Mouse (Mus musculus): ENCODE results near the gene Flvcr2. TPM values are rescaled to one million over a fixed set of nuclear protein-coding genes. Genes with fewer than 3 reads are reported as not detected.
A peak's percentile ranks its signal among the peaks of the same experiment; 100 is the strongest.

Gene Flvcr2
- polyA plus RNA-seq, 1 experiment from 2014 or later, result 2.6 TPM

GRCm38 (mm10) chr12:85705002-85705830, 41.1 kb upstream of the Flvcr2 start:
- H3K27me3 ChIP-seq (replicated peaks; ENCODE audit: control insufficient read depth, insufficient read depth, low read length), result peaks cover 3% of the 10 kb centered on the region; the same call in 1 of the 2 replicates
- H3K4me2 ChIP-seq (ENCODE audit: low read length), result peak overlapping the region; percentile 47
- peaks cover 4% of the 10 kb centered on the region; the same call in 1 of the 2 replicates for H3K4me1 ChIP-seq (ENCODE audit: control insufficient read depth, insufficient read depth, low read length)
- H3K27ac ChIP-seq (ENCODE audit: low read depth, low read length), result 0 out of 2 replicates have a peak overlapping the region, but pooled peaks have one; percentile 5
- peak overlapping the region; percentile 49 for H3K9ac ChIP-seq (ENCODE audit: low read length)
- no peaks in the 10 kb centered on the region for H3K9me3 ChIP-seq (replicated peaks; ENCODE audit: control insufficient read depth, low read length)
- DNase-seq (ENCODE audit: low spot score) (peak; percentile 40), ATAC-seq (0 out of 2 replicates have a peak, but pooled peaks have one; percentile 26)
- H3K4me3 ChIP-seq (ENCODE audit: low read depth, low read length), result peak overlapping the region; percentile 21
- no peaks in the 10 kb centered on the region for H3K36me3 ChIP-seq (ENCODE audit: control insufficient read depth, insufficient read depth, low read length)
- 13% methylated on average over 20 of the region's 20 CpGs for WGBS

GRCm38 (mm10) chr12:85705831-85706530, 40.4 kb upstream of the Flvcr2 start:
- H3K9ac ChIP-seq (ENCODE audit: low read length), result peak overlapping the region; percentile 49
- DNase-seq (ENCODE audit: low spot score) (no peak), ATAC-seq (no peak)
- WGBS, result 24% methylated on average over 17 of the region's 17 CpGs
- H3K4me2 ChIP-seq (ENCODE audit: low read length), result peak overlapping the region; percentile 47
- H3K4me1 ChIP-seq (ENCODE audit: control insufficient read depth, insufficient read depth, low read length), result peaks cover 4% of the 10 kb centered on the region; the same call in 1 of the 2 replicates
- no peaks in the 10 kb centered on the region for H3K36me3 ChIP-seq (ENCODE audit: control insufficient read depth, insufficient read depth, low read length)
- peak overlapping the region; percentile 21 for H3K4me3 ChIP-seq (ENCODE audit: low read depth, low read length)
- no peaks in the 10 kb centered on the region for H3K9me3 ChIP-seq (replicated peaks; ENCODE audit: control insufficient read depth, low read length)
- H3K27me3 ChIP-seq (replicated peaks; ENCODE audit: control insufficient read depth, insufficient read depth, low read length), result peaks cover 3% of the 10 kb centered on the region; the same call in 1 of the 2 replicates
- H3K27ac ChIP-seq (ENCODE audit: low read depth, low read length), result 0 out of 2 replicates have a peak overlapping the region, but pooled peaks have one; percentile 5

- H3K9ac ChIP-seq (ENCODE audit: low read length), result no peak overlapping the region
- H3K4me1 ChIP-seq (ENCODE audit: control insufficient read depth, insufficient read depth, low read length), result peaks cover 4% of the 10 kb centered on the region; the same call in 1 of the 2 replicates
- ATAC-seq (no peak), DNase-seq (ENCODE audit: low spot score) (no peak)
- H3K27me3 ChIP-seq (replicated peaks; ENCODE audit: control insufficient read depth, insufficient read depth, low read length), result peaks cover 3% of the 10 kb centered on the region; the same call in 1 of the 2 replicates
- no peak overlapping the region for H3K27ac ChIP-seq (ENCODE audit: low read depth, low read length)
- no peak overlapping the region for H3K4me2 ChIP-seq (ENCODE audit: low read length)
- no peaks in the 10 kb centered on the region for H3K36me3 ChIP-seq (ENCODE audit: control insufficient read depth, insufficient read depth, low read length)
- no peaks in the 10 kb centered on the region for H3K9me3 ChIP-seq (replicated peaks; ENCODE audit: control insufficient read depth, low read length)
- WGBS, result 81% methylated on average over 4 of the region's 4 CpGs
- H3K4me3 ChIP-seq (ENCODE audit: low read depth, low read length), result no peak overlapping the region
Observed at GRCm38 (mm10) chr12:85706906-85707305, 39.4 kb upstream of the Flvcr2 start.

- Histone ChIP-seq H3K27ac (ENCODE audit: low read depth, low read length) (no peak overlapping the region), H3K27me3 (replicated peaks; ENCODE audit: control insufficient read depth, insufficient read depth, low read length) (peaks cover 3% of the 10 kb centered on the region; the same call in 1 of the 2 replicates), H3K4me1 (ENCODE audit: control insufficient read depth, insufficient read depth, low read length) (peaks cover 4% of the 10 kb centered on the region; the same call in 1 of the 2 replicates), H3K36me3 (ENCODE audit: control insufficient read depth, insufficient read depth, low read length) (no peaks in the 10 kb centered on the region), H3K4me2 (ENCODE audit: low read length) (no peak overlapping the region), H3K9me3 (replicated peaks; ENCODE audit: control insufficient read depth, low read length) (no peaks in the 10 kb centered on the region), H3K9ac (ENCODE audit: low read length) (no peak overlapping the region), H3K4me3 (ENCODE audit: low read depth, low read length) (no peak overlapping the region)
- no peak for DNase-seq (ENCODE audit: low spot score)
- no peak for ATAC-seq
- WGBS, result 93% methylated on average over 11 of the region's 11 CpGs
Observed at GRCm38 (mm10) chr12:85707391-85707790, 38.9 kb upstream of the Flvcr2 start.

- WGBS, result 90% methylated on average over 12 of the region's 12 CpGs
- H3K9ac ChIP-seq (ENCODE audit: low read length), result no peak overlapping the region
- no peaks in the 10 kb centered on the region for H3K9me3 ChIP-seq (replicated peaks; ENCODE audit: control insufficient read depth, low read length)
- no peak for DNase-seq (ENCODE audit: low spot score)
- ATAC-seq, result no peak
- H3K4me2 ChIP-seq (ENCODE audit: low read length), result no peak overlapping the region
- no peak overlapping the region for H3K4me3 ChIP-seq (ENCODE audit: low read depth, low read length)
- peaks cover 4% of the 10 kb centered on the region; the same call in 1 of the 2 replicates for H3K4me1 ChIP-seq (ENCODE audit: control insufficient read depth, insufficient read depth, low read length)
- no peaks in the 10 kb centered on the region for H3K36me3 ChIP-seq (ENCODE audit: control insufficient read depth, insufficient read depth, low read length)
- H3K27me3 ChIP-seq (replicated peaks; ENCODE audit: control insufficient read depth, insufficient read depth, low read length), result peaks cover 3% of the 10 kb centered on the region; the same call in 1 of the 2 replicates
- H3K27ac ChIP-seq (ENCODE audit: low read depth, low read length), result no peak overlapping the region
Observed at GRCm38 (mm10) chr12:85708556-85708955, 37.8 kb upstream of the Flvcr2 start.

- Histone ChIP-seq H3K4me3 (ENCODE audit: low read depth, low read length) (no peak overlapping the region), H3K36me3 (ENCODE audit: control insufficient read depth, insufficient read depth, low read length) (no peaks in the 10 kb centered on the region), H3K4me1 (ENCODE audit: control insufficient read depth, insufficient read depth, low read length) (peaks cover 3% of the 10 kb centered on the region; the same call in 1 of the 2 replicates), H3K4me2 (ENCODE audit: low read length) (no peak overlapping the region), H3K27me3 (replicated peaks; ENCODE audit: control insufficient read depth, insufficient read depth, low read length) (no peaks in the 10 kb centered on the region; the same call in 1 of the 2 replicates), H3K9ac (ENCODE audit: low read length) (no peak overlapping the region), H3K9me3 (replicated peaks; ENCODE audit: control insufficient read depth, low read length) (no peaks in the 10 kb centered on the region), H3K27ac (ENCODE audit: low read depth, low read length) (no peak overlapping the region)
- DNase-seq (ENCODE audit: low spot score), result no peak
- WGBS, result 78% methylated on average over 7 of the region's 7 CpGs
- no peak for ATAC-seq
Observed at GRCm38 (mm10) chr12:85710695-85711094, 35.6 kb upstream of the Flvcr2 start.

GRCm38 (mm10) chr12:85712587-85712986, 33.8 kb upstream of the Flvcr2 start:
- H3K4me2 ChIP-seq (ENCODE audit: low read length), result no peak overlapping the region
- no peaks in the 10 kb centered on the region for H3K9me3 ChIP-seq (replicated peaks; ENCODE audit: control insufficient read depth, low read length)
- no peaks in the 10 kb centered on the region for H3K36me3 ChIP-seq (ENCODE audit: control insufficient read depth, insufficient read depth, low read length)
- H3K27ac ChIP-seq (ENCODE audit: low read depth, low read length), result no peak overlapping the region
- ATAC-seq (no peak), DNase-seq (ENCODE audit: low spot score) (no peak)
- no peaks in the 10 kb centered on the region for H3K27me3 ChIP-seq (replicated peaks; ENCODE audit: control insufficient read depth, insufficient read depth, low read length)
- no peak overlapping the region for H3K4me3 ChIP-seq (ENCODE audit: low read depth, low read length)
- no peak overlapping the region for H3K9ac ChIP-seq (ENCODE audit: low read length)
- WGBS, result 92% methylated on average over 2 of the region's 2 CpGs
- H3K4me1 ChIP-seq (ENCODE audit: control insufficient read depth, insufficient read depth, low read length), result no peaks in the 10 kb centered on the region

- Histone ChIP-seq H3K27ac (ENCODE audit: low read depth, low read length) (no peak overlapping the region), H3K27me3 (replicated peaks; ENCODE audit: control insufficient read depth, insufficient read depth, low read length) (no peaks in the 10 kb centered on the region), H3K9ac (ENCODE audit: low read length) (no peak overlapping the region), H3K4me3 (ENCODE audit: low read depth, low read length) (no peak overlapping the region), H3K9me3 (replicated peaks; ENCODE audit: control insufficient read depth, low read length) (no peaks in the 10 kb centered on the region), H3K4me2 (ENCODE audit: low read length) (no peak overlapping the region), H3K36me3 (ENCODE audit: control insufficient read depth, insufficient read depth, low read length) (no peaks in the 10 kb centered on the region), H3K4me1 (ENCODE audit: control insufficient read depth, insufficient read depth, low read length) (no peaks in the 10 kb centered on the region)
- DNase-seq (ENCODE audit: low spot score), result no peak
- WGBS, result 93% methylated on average over 5 of the region's 5 CpGs
- ATAC-seq, result no peak
Observed at GRCm38 (mm10) chr12:85714126-85714525, 32.2 kb upstream of the Flvcr2 start.

Data from forebrain, embryonic 14.5 days (tissue).